Mouse (Mus musculus) fibroblast of lung, adult 2 months (primary cell): ENCODE measurements at regions not wholly inside any gene's neighbourhood (a gene's known extent, or its start where the extent isn't known, plus 50 kb on each side); places are given as distances from the start of the nearest gene placed in this dataset.

Experiments used
- DNase-seq: peaks from one replicate; pipeline ENCODE4 v3.0.0-alpha.2; 2011; ENCODE audit warnings: low read depth

DNA sequence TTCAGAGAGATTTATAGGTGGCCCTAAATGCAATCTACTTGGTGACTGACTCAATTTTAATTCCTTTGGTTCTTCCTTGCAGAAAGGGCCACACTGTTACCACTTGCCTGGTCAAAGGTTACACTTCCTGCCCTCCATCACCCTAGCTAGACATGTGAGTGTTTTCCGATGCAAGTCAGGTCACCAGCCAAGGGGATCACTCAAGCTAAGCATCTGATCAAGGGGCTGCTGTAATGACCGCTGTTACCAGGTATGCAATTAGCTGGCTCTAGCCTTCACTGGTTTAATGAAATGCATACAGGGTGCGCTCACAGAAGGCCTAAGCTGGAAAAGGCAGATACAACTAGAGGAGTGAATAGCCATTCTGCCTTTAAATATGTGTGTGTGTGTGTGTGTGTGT lies 105.1 kb downstream of the Mtx2 start:
- DNase-seq: no peak

GRCm38 (mm10) chr2:74933190-74933589 lies 107.6 kb downstream of the Mtx2 start:
- DNase-seq: no peak

GRCm38 (mm10) chr2:74933771-74934170 lies 108.2 kb downstream of the Mtx2 start:
- DNase-seq: no peak

DNA sequence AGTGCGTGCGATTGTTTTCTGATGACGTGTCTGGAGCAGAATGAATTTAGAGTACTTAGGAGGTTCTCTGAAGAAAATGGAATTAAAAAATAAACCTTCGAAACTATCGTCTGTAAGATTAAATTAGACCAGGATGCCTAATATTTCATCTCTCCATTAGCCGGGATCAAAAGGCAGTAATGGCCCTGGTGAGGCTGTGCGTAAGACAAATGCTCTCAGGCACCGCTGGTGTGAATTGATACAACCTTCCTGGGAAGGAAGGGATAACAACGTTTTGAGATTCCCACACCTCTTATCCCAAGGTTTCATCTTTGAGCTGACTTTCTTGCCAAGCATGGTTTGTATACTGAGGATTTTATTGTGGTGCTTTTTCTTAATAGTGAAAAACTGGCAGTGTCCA lies 113.1 kb downstream of the Mtx2 start:
- no peak for DNase-seq

DNA sequence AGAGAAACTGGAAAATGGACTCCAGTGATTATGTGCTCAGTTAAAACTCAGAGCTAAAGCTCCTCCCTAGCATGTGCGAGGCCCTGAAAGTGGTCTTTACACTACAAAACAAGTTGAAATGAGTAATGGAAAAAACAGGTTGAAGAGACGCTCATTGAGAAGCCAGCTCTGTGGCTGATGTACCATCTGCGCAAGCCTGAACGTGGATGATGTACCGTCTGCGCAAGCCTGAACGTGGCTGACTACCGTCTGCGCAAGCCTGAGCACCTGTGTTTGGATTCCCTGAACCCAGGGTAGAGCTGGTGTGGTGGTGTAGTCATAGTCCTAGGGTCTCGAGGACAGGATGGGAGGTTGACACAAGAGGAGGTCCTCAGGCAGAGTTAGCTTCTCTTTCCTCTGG lies 116.4 kb downstream of the Mtx2 start:
- no peak for DNase-seq

- no peak for DNase-seq
These were observed 117.1 kb downstream of the Mtx2 start for GRCm38 (mm10) chr2:74942611-74943198.

GRCm38 (mm10) chr2:74945185-74945749 lies 119.7 kb downstream of the Mtx2 start:
- DNase-seq: no peak

DNA sequence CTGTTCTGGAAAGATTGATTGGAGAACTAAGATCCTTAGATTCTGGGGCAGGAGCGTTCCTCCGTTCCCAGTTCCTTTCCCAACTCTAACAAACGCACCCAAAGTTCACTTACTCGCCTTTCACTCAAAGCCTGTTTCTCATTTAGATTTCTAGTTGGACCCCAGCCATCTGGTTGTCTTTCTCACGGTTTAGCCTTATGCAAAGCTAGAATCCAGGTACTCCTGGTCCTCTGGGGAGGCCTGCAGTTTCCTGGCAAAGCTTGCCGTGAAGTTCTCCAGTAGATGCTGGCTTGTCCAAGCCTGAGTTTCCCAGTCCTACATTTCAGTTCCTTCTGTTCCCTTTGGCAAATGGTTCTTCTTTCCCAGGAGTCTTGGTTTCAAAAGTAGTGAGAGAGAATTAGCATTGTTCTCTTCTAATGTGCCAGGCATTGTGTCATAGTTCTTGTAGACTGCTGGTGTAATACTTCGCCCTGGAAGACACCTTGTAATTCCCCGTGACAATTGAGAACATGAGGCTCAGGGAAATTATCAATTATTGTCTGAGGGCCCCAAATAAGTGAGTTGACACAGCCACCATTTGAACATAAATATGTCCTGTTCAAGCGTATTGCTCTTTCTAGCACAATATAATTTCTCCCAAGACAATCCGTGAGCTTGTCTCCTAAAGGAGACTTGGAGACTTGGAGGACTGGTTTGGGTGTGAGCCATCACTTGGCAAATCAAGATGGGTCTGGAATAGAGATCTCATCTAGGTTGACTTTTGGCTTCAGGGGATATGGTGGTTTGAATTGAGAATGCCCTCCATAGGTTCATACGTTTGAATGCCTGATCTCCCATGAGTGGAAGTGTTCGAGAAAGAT lies 126.0 kb downstream of the Mtx2 start:
- no peak for DNase-seq

DNA sequence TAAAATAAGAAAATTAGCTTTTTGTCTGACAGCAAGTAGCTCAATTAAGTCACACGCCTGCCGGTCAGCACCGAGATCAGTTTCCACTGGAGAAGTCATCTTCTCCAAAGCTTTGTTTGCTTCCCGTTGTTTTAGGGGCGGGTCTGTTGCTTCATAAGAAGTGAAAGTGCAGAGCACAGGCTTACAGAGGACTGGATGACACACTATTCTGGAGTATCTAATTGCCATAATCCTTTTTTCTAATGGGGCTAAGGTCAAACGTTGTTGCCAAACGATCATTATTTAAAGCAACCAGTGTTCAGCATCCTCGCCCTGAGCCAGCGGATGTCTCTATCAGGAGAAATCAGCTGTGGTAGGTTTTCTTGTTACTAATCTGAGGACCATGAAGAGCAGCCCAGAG lies 128.5 kb downstream of the Mtx2 start:
- DNase-seq: no peak

DNA sequence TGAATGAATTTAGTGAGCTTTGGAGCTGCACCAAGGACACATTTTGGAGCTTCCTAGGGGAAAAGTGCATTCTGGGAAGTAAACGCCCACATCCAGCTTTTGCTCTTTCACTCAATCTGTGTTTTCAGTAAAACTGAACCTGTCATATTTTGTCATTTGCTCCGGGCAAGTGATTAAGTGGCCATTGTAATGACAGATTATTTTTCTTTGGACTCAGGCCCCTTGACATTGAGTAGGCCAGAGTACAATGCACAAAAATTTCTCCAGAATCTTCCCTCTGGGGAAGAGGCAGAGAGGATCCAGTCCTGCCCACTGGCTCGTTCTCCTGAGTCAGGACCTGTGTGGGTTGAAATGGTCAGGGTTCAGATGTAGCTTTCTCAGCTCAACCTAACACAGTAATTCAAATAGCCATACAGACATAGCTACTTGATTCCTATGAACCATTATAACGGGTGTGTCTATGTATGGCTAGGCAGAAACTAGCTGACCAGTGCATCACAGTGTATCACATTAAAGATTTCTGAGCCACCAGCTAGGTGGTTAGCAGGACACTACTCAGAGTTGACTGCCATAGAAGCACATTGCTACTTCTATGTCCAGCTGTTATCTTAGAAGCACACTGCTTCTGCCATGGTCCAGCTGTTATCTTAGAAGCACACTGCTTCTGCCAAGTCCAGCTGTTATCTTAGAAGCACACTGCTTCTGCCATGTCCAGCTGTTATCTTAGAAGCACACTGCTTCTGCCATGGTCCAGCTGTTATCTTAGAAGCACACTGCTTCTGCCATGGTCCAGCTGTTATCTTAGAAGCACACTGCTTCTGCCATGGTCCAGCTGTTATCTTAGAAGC lies 129.9 kb downstream of the Mtx2 start:
- DNase-seq: no peak

DNA sequence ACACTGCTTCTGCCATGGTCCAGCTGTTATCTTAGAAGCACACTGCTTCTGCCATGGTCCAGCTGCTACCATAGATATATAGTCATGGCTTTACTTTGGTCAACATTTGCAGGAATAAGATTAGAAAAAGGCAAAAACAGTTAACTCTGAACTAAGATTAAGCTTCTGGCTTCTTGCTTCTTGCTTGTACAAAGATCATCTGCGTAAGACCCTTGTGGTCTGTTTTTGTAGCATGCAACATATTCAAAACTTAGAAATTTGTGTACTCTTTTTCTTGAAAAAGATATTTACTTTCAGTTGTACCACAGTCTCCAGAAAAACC lies 130.5 kb downstream of the Mtx2 start:
- no peak for DNase-seq

GRCm38 (mm10) chr2:74956556-74956955 lies 131.0 kb downstream of the Mtx2 start:
- no peak for DNase-seq

GRCm38 (mm10) chr2:74959936-74960335 lies 134.3 kb downstream of the Mtx2 start:
- DNase-seq: no peak

DNA sequence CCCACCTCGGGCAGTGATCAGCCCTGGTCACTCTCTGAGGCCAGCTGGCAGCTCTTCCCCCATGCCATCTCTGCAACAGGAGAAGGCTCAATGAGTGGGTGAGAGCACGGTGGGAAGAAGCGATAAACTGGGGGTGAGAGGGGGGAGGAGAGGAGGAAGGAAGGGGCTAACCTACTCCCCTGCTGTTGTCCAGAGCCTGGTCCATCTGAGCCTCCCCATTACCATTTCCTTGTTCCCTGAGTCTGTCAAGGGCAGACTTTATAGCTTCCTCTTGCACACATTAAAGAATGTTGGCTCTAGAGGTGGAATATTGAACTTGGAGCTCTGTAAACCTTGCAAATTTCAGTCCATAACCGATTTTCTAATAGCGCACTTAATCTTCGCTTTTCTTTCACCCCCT lies 136.8 kb downstream of the Mtx2 start:
- DNase-seq: no peak

GRCm38 (mm10) chr2:74964360-74964759 lies 138.8 kb downstream of the Mtx2 start:
- peak; percentile 28 for DNase-seq

DNA sequence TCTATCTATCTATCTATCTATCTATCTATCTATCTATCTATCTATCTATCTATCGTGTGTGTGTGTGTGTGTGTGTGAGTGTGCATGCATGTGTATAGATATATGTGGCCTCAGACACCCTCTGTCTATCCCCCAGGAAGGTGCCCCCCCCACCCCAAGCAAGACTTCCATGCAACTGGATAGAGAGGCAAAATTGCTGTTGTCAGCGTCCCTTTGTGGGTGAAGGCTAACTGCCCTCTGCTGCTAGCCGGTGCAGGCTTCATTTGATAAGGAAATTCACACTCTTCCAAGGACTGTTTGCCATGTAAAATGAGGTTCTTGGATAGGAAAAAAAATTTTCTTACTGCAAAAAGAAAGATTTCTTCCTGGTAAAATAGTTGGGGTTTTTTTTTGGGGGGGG lies 139.4 kb downstream of the Mtx2 start:
- no peak for DNase-seq

DNA sequence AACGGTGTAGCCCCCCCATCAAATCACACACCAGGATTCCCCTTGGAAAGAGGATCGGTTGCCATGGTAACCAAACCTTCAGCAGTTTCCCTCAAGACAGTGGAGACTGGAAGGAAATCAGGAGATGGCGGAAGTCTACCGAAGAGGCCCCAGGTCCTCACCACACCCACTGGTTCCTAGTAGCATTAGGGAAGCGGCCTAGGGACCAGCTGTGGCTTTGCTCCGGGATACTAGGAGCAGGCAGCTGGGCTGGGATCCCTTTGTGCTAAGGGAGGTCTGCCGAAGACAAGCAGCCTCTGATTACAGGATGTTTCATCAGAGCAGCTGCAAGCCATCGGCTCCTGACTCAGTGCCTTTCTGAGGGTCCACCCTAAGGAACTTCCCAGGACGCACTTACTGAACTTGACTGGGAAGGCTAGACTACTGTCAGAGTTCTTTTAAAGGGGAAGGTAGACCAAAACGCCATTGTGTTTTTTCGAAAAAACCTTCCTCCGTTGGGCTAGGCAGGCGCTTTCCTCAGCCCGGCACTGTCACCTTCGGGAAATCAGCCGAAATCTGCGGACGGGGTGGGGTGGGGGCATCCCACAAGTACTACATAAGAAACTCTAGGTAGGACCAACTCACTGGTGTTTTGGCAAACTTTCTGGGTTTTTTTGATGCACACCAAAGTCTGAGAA lies 139.9 kb downstream of the Mtx2 start:
- no peak for DNase-seq

DNA sequence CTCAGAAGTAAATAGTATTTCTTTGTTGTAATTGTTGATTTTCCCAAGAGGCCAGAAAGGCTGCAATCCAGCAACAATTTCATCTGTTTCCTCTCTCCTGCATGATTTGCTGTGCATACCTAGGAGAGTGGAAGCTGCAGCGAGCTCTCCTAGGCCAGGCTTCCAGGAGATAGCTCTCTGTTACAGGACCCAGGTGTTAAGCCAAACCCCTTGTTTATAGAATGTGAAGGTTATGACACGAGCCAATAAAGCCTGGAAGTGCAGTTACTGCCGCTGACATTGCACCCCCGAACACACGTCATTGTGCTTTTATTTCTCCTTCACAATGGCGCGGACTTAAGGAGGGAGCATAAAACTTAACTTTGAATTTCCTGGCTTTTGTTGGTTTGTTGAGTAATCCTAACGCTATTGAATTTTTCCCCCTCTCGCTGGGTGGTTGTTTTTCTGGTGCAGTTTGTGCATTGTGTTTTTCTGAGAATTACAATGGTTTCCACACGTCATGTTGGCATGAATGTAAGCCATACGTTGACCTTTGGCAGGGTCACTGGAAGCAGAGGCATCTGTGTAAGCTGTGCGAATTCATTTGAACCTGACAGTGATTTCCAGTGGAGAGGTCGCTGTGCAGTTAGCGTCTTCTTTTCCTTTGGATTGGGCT lies 145.1 kb downstream of the Mtx2 start:
- no peak for DNase-seq

DNA sequence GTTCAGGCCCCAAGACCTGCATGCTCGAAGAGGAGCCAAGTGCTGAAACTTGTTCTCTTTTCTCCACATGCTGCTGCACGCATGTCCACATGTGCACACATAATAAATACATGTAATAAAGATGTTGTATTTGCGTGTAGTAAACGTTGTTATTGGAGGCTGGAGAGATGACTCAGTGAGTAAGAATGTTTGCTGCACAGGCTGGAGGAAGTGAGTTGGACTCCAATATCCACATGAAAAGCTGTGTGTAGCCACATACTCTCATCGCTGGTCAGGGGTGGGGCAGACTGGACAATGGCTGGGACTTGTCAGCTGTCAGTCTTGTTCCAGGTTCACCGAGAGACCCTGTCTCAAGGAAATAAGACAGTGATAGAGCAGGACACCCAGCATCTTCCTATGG lies 147.8 kb downstream of the Mtx2 start:
- DNase-seq: no peak

DNA sequence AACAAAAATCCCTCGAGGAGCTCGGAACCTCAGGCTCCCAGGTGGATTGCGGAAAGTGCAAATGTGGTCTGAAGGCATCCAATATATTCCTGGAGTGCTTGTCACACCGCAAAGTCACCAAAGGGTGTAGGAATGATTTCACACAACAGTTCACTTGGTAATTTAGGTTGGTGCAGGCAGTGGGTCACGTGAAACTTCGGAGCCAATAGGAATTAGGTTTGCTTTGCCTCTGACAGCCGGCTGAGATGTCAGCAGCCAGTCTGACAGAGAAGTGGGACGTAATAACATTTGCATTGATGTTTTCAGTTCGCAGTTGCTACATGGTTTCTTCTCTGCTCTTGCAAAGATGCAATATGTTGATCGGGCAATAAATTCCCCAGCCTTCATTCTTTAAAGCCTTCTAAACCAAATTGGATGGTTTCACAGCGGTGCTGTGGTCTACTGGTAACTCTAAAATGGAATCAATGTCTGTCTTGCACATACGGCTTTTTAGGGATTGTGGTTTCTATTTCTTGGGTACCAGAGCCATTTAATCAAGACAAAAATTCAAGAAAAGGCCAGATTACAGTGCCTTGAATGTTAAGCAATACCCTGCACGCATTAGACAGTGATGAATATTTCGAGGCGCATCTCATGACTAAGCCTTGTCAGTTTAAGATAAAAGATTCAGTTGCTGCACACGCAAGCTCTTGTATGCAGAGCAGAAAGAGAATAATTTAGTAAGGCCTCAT lies 149.2 kb downstream of the Mtx2 start:
- no peak for DNase-seq

DNA sequence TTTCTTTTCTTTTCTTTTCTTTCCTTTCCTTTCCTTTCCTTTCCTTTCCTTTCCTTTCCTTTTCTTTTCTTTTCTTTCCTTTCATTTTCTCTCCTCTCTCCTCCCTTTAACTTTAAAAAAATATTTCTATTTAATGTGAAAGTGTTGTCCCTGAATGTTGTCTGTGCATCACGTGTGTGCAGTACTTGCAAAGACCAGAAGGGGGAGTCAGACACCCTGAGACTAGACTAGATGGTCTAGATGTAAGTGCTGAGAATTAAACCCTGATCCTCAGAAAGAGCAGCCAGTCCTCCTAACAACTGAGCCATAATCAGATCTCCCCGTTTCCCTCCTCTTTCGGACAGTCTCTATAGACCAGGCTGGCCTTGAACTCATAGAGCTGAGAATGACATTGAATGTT lies 151.7 kb downstream of the Mtx2 start:
- no peak for DNase-seq
